Mouse (Mus musculus): Measurements from ENCODE around the gene Dynlt3. TPM values are rescaled to one million over a fixed set of nuclear protein-coding genes. Genes with fewer than 3 reads are reported as not detected.

Dynlt3 gene
- polyA plus RNA-seq (2012; fragmentation: generic; extraction: Trizol): 10 to 100 TPM in 1 of 2 experiments, 1 to 10 TPM in 1; 2.2 to 19.4 TPM

GRCm38 (mm10) chrX:9662391-9663111 is at the start of gene Dynlt3:
Gene Dynlt3 (minus strand): TSS chrX:9663003.

Other genes with a start within 250 kb of the Dynlt3 start
- not detected for gene Cybb, start 175.2 kb downstream of the Dynlt3 start, polyA plus RNA-seq (2012; fragmentation: generic; extraction: Trizol)
- gene H2al1o, start 90.6 kb downstream of the Dynlt3 start, polyA plus RNA-seq (2012; fragmentation: generic; extraction: Trizol): not detected
- not detected for gene Hypm, start 183.9 kb upstream of the Dynlt3 start, polyA plus RNA-seq (2012; fragmentation: generic; extraction: Trizol)
- gene H2al3, start 186.7 kb upstream of the Dynlt3 start, polyA plus RNA-seq (2012; fragmentation: generic; extraction: Trizol): not detected
- gene Sytl5, start 222.6 kb upstream of the Dynlt3 start, polyA plus RNA-seq (2012; fragmentation: generic; extraction: Trizol): not detected